Mouse (Mus musculus): ENCODE results near the gene Vmn1r206.
"Not testable (repeated sequence)": the region's sequence is repeated elsewhere in the genome, so short reads cannot be mapped to it uniquely, and the experiment has no call there.

The Vmn1r206 gene

DNA sequence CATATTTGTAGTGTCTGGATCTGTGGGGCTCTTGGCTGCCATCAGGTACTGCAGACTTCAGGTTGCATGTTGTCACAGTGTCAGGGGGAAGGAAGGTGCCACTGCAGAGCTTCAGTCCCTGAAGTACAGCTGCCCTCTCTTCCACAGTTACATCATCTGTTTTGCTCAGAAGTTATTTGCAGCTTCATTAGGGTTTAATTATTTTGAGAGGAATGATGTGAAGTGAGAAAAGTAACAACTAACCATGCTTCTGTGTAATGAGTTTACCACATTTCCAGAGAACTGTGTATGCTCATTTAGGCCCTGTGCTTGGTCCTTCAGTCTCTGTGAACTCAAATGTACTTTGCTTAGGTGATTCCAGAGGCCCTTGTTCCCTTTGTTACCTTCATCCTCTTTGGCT is at the start of gene Vmn1r206:
Vmn1r206 (minus strand) TSS at position 101 of the 400 bp plus-strand sequence.
- not testable (repeated sequence) for DNase-seq (ENCODE audit: low spot score)

DNA sequence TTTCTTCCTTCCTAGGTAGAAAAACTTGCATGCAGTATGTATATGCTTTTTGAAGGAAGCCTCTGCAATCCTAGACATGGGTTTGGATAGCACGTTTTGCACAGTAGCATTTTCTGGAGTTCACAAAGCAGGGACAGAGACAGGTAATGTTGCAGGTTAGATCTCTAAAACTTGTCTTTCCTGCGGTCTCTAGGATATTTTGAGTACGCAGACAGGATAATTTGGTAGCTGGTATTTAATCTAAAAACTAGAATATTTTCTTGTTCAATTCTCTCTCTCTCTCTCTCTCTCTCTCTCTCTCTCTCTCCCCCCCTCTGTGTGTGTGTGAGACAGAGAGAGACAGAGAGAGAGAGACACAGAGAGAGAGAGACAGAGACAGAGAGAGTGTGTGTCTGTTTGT is 31.2 kb downstream of the Vmn1r206 start, which contains the start of gene Vmn1r205:
Vmn1r205 (minus strand) TSS at position 101 of the 400 bp plus-strand sequence.
- DNase-seq (ENCODE audit: low spot score), result no peak

DNA sequence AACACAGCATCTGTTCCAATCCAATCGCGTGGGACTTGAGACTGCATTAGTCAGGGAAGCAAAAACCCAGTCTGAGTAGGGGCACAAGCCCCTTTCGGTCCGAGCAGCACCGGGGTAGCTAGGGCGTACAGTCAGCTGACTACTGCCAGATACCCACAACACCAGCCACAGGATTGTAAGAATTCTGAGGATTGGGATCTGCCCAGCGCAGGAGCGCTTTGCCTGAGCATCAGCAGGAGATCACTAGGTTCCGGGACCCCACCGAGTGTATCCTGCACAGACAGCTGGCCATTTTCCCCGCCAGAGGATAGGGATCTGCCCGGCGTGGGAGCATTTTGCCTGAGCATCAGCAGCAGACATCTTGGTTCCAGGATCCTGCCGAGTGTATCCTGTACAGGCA is 40.7 kb downstream of the Vmn1r206 start:
- DNase-seq (ENCODE audit: low spot score), result not testable (repeated sequence)

DNA sequence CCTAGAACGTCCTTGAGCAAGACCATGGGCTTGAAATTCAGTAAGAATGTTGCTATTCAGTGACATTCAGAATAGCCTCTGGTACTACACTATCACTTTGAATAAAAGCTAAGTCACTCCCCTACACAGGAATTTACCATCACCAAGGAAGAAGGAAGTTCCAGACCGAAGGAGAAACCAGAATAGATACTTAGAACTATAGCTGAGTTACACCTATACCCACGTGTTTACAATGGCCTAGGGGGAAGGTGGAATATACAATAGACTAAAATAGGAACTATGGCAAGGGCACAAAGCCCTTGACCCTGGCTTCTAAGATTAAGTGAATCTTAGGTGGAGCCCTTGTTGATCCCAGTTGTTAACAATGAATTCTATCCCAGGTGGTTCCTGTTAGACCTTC is 49.1 kb downstream of the Vmn1r206 start:
- not testable (repeated sequence) for DNase-seq (ENCODE audit: low spot score)

Data from retina, embryonic 14.5 days (tissue).